Mouse (Mus musculus): ENCODE measurements at regions not wholly inside any gene's neighbourhood (a gene's known extent, or its start where the extent isn't known, plus 50 kb on each side); places are given as distances from the start of the nearest gene placed in this dataset.
A peak's percentile ranks its signal among the peaks of the same experiment; 100 is the strongest.

GRCm38 (mm10) chr2:82360224-82360623, 307.2 kb downstream of the Zfp804a start:
- no peak for DNase-seq

DNA sequence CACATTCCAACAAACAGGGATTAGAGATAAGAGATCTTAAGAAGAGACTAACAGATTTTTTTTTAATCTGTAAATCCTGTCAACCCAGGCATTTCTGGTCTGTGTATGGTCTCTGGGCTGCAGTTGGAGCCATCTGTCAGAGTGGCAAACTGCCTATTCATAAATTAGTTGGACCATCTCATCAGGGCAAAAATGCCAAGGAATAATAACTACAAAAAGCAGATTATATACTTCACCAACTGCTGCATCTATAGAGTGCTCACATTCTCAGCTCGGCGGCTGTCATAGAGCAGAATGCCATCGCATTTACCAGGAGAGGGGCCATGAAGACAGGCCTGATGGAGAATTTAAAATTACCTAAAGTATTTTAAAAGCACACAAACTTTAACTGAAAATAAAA, 320.1 kb downstream of the Zfp804a start:
- DNase-seq, result peak; percentile 47 to 48

GRCm38 (mm10) chr2:82378476-82378875, 325.5 kb downstream of the Zfp804a start:
- peak in 1 of 2 experiments; percentile 9 for DNase-seq

DNA sequence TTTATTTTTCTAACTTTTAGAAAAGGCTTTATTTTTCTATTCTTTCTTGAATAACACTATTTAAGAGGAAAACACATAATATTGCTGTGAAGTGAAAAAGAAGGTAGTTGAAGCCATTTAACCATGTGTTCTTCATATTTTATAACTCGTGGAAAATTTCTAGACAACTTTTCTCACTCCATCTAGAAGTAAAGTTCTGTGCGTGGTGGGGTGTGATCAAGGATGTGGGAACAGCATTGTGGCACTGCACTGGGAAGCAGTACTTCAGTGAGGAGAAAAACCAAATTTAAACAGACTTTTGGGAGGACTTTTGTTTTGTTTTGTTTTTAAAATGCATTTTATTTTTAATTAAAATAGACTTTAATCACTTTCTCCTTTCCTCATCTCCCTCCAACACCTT, 332.1 kb downstream of the Zfp804a start:
- DNase-seq, result no peak

- DNase-seq, result no peak
Observed at GRCm38 (mm10) chr2:82387744-82388143, 334.7 kb downstream of the Zfp804a start.

DNA sequence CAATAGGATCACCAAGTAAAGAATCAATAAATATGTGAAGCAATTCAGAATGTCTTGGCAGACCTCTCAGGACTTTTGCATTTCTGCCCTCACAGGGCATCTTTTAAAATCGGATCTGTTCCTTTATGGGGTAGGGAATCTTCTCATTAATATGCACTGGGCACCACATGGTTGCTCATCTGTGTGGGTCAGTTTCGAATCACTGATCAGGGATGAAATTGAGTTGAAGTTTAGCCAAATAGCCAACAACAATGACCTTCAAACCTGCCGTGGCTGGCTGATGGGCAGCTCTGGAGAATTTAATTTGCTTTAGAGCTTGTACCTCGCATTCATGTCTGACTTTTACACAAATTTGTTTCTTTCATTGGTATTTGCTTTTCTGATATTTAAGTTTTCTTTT, 342.4 kb downstream of the Zfp804a start:
- DNase-seq, result no peak

DNA sequence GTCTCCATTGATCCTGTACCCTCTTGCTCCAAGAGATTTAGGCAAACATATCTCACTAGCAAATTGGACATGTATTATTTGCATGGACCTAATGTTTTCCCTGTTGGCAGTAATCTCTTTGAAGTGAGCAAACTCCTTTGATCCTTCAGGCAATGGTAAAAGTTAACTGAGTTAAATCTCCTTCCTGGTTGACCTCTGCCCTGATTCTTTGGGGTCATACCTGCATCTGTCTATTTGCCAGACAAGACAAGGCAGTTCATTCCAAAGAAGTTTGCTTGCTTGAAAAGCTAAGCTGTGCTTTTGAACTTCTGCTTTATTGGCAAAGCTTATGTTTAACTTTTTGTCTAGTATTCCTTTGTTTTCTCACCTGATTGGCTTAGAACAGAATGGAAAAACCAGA, 392.7 kb downstream of the Zfp804a start:
- DNase-seq, result no peak

GRCm38 (mm10) chr2:82455743-82456142, 402.7 kb downstream of the Zfp804a start:
- no peak for DNase-seq

Data from cerebellum, postnatal 25 days (tissue).